Mouse (Mus musculus): ENCODE measurements around the gene Agbl4. TPM values are rescaled to one million over a fixed set of nuclear protein-coding genes. Genes with fewer than 3 reads are reported as not detected.
A peak's percentile ranks its signal among the peaks of the same experiment; 100 is the strongest.

The Agbl4 gene
- polyA plus RNA-seq, 1 experiment from 2014 or later = 0.47 TPM

- ATAC-seq (ENCODE audit: insufficient number of reproducible peaks, low FRiP score, low TSS enrichment, low read depth) = no peak
- no peak overlapping the region for H3K27ac ChIP-seq (replicated peaks; ENCODE audit: low read depth, low read length)
- H3K4me1 ChIP-seq (ENCODE audit: control insufficient read depth, insufficient read depth, low read length) = no peaks in the 10 kb centered on the region
- no peaks in the 10 kb centered on the region for H3K36me3 ChIP-seq (ENCODE audit: control insufficient read depth, insufficient read depth, low read length)
- WGBS = 71% methylated on average over 1 of the region's 1 CpGs
- no peak overlapping the region for H3K4me2 ChIP-seq (ENCODE audit: low read depth, severe bottlenecking)
- no peaks in the 10 kb centered on the region for H3K27me3 ChIP-seq (ENCODE audit: control insufficient read depth, insufficient read depth, low read length)
- H3K9me3 ChIP-seq (ENCODE audit: control insufficient read depth, low read length) = no peaks in the 10 kb centered on the region
- DNase-seq (ENCODE audit: low spot score) = no peak
- H3K9ac ChIP-seq (ENCODE audit: low read length) = no peak overlapping the region
- H3K4me3 ChIP-seq (ENCODE audit: low read depth, low read length) = no peak overlapping the region
Observed at GRCm38 (mm10) chr4:111473014-111473413, 1075.6 kb downstream of the Agbl4 start.

- no peak for ATAC-seq (ENCODE audit: insufficient number of reproducible peaks, low FRiP score, low TSS enrichment, low read depth)
- Histone ChIP-seq H3K27me3 (ENCODE audit: control insufficient read depth, insufficient read depth, low read length) (no peaks in the 10 kb centered on the region), H3K27ac (replicated peaks; ENCODE audit: low read depth, low read length) (no peak overlapping the region), H3K9me3 (ENCODE audit: control insufficient read depth, low read length) (no peaks in the 10 kb centered on the region), H3K36me3 (ENCODE audit: control insufficient read depth, insufficient read depth, low read length) (no peaks in the 10 kb centered on the region), H3K4me1 (ENCODE audit: control insufficient read depth, insufficient read depth, low read length) (no peaks in the 10 kb centered on the region), H3K9ac (ENCODE audit: low read length) (no peak overlapping the region), H3K4me3 (ENCODE audit: low read depth, low read length) (no peak overlapping the region), H3K4me2 (ENCODE audit: low read depth, severe bottlenecking) (no peak overlapping the region)
- WGBS = 79% methylated on average over 10 of the region's 10 CpGs
- no peak for DNase-seq (ENCODE audit: low spot score)
Observed at GRCm38 (mm10) chr4:111475374-111475971, 1078.0 kb downstream of the Agbl4 start.

GRCm38 (mm10) chr4:111477507-111477906 is 1080.0 kb downstream of the Agbl4 start:
- WGBS = 61% methylated on average over 4 of the region's 4 CpGs
- DNase-seq (ENCODE audit: low spot score) = no peak
- Histone ChIP-seq H3K27me3 (ENCODE audit: control insufficient read depth, insufficient read depth, low read length) (no peaks in the 10 kb centered on the region), H3K4me3 (ENCODE audit: low read depth, low read length) (no peak overlapping the region), H3K27ac (replicated peaks; ENCODE audit: low read depth, low read length) (no peak overlapping the region), H3K4me2 (ENCODE audit: low read depth, severe bottlenecking) (no peak overlapping the region), H3K36me3 (ENCODE audit: control insufficient read depth, insufficient read depth, low read length) (no peaks in the 10 kb centered on the region), H3K9me3 (ENCODE audit: control insufficient read depth, low read length) (no peaks in the 10 kb centered on the region), H3K4me1 (ENCODE audit: control insufficient read depth, insufficient read depth, low read length) (no peaks in the 10 kb centered on the region), H3K9ac (ENCODE audit: low read length) (no peak overlapping the region)
- ATAC-seq (ENCODE audit: insufficient number of reproducible peaks, low FRiP score, low TSS enrichment, low read depth) = no peak

GRCm38 (mm10) chr4:111483499-111483898 is 1086.0 kb downstream of the Agbl4 start:
- Histone ChIP-seq H3K4me1 (ENCODE audit: control insufficient read depth, insufficient read depth, low read length) (0 out of 2 replicates have a peak, but pooled peaks cover 6% of the 10 kb centered on the region), H3K27me3 (ENCODE audit: control insufficient read depth, insufficient read depth, low read length) (no peaks in the 10 kb centered on the region), H3K9me3 (ENCODE audit: control insufficient read depth, low read length) (no peaks in the 10 kb centered on the region), H3K4me2 (ENCODE audit: low read depth, severe bottlenecking) (no peak overlapping the region), H3K27ac (replicated peaks; ENCODE audit: low read depth, low read length) (no peak overlapping the region), H3K9ac (ENCODE audit: low read length) (no peak overlapping the region), H3K4me3 (ENCODE audit: low read depth, low read length) (no peak overlapping the region), H3K36me3 (ENCODE audit: control insufficient read depth, insufficient read depth, low read length) (no peaks in the 10 kb centered on the region)
- WGBS = 92% methylated on average over 5 of the region's 5 CpGs
- ATAC-seq (ENCODE audit: insufficient number of reproducible peaks, low FRiP score, low TSS enrichment, low read depth) = no peak
- DNase-seq (ENCODE audit: low spot score) = no peak

GRCm38 (mm10) chr4:111485189-111485588 is 1087.7 kb downstream of the Agbl4 start:
- WGBS = 51% methylated on average over 5 of the region's 5 CpGs
- Histone ChIP-seq H3K27me3 (ENCODE audit: control insufficient read depth, insufficient read depth, low read length) (no peaks in the 10 kb centered on the region), H3K4me1 (ENCODE audit: control insufficient read depth, insufficient read depth, low read length) (0 out of 2 replicates have a peak, but pooled peaks cover 6% of the 10 kb centered on the region), H3K9ac (ENCODE audit: low read length) (no peak overlapping the region), H3K27ac (replicated peaks; ENCODE audit: low read depth, low read length) (no peak overlapping the region), H3K9me3 (ENCODE audit: control insufficient read depth, low read length) (no peaks in the 10 kb centered on the region), H3K4me2 (ENCODE audit: low read depth, severe bottlenecking) (no peak overlapping the region), H3K36me3 (ENCODE audit: control insufficient read depth, insufficient read depth, low read length) (no peaks in the 10 kb centered on the region), H3K4me3 (ENCODE audit: low read depth, low read length) (no peak overlapping the region)
- ATAC-seq (ENCODE audit: insufficient number of reproducible peaks, low FRiP score, low TSS enrichment, low read depth) (no peak), DNase-seq (ENCODE audit: low spot score) (no peak)

GRCm38 (mm10) chr4:111486187-111486586 is 1088.7 kb downstream of the Agbl4 start:
- Histone ChIP-seq H3K36me3 (ENCODE audit: control insufficient read depth, insufficient read depth, low read length) (no peaks in the 10 kb centered on the region), H3K4me2 (ENCODE audit: low read depth, severe bottlenecking) (no peak overlapping the region), H3K4me3 (ENCODE audit: low read depth, low read length) (no peak overlapping the region), H3K4me1 (ENCODE audit: control insufficient read depth, insufficient read depth, low read length) (0 out of 2 replicates have a peak, but pooled peaks cover 6% of the 10 kb centered on the region), H3K9ac (ENCODE audit: low read length) (no peak overlapping the region), H3K9me3 (ENCODE audit: control insufficient read depth, low read length) (no peaks in the 10 kb centered on the region), H3K27me3 (ENCODE audit: control insufficient read depth, insufficient read depth, low read length) (no peaks in the 10 kb centered on the region), H3K27ac (replicated peaks; ENCODE audit: low read depth, low read length) (no peak overlapping the region)
- DNase-seq (ENCODE audit: low spot score) (no peak), ATAC-seq (ENCODE audit: insufficient number of reproducible peaks, low FRiP score, low TSS enrichment, low read depth) (no peak)
- WGBS = 61% methylated on average over 5 of the region's 5 CpGs

GRCm38 (mm10) chr4:111487233-111487843 is 1089.9 kb downstream of the Agbl4 start:
- ATAC-seq (ENCODE audit: insufficient number of reproducible peaks, low FRiP score, low TSS enrichment, low read depth) = peak; percentile 61

GRCm38 (mm10) chr4:111493750-111494404 is 1096.4 kb downstream of the Agbl4 start:
- WGBS = 69% methylated on average over 5 of the region's 5 CpGs
- Histone ChIP-seq H3K4me3 (ENCODE audit: low read depth, low read length) (no peak overlapping the region), H3K9ac (ENCODE audit: low read length) (no peak overlapping the region), H3K36me3 (ENCODE audit: control insufficient read depth, insufficient read depth, low read length) (no peaks in the 10 kb centered on the region), H3K4me1 (ENCODE audit: control insufficient read depth, insufficient read depth, low read length) (no peaks in the 10 kb centered on the region), H3K4me2 (ENCODE audit: low read depth, severe bottlenecking) (no peak overlapping the region), H3K27ac (replicated peaks; ENCODE audit: low read depth, low read length) (no peak overlapping the region), H3K27me3 (ENCODE audit: control insufficient read depth, insufficient read depth, low read length) (no peaks in the 10 kb centered on the region), H3K9me3 (ENCODE audit: control insufficient read depth, low read length) (no peaks in the 10 kb centered on the region)
- DNase-seq (ENCODE audit: low spot score) (no peak), ATAC-seq (ENCODE audit: insufficient number of reproducible peaks, low FRiP score, low TSS enrichment, low read depth) (no peak)

More at GRCm38 (mm10) chr4:111487233-111487843, 1089.9 kb downstream of the Agbl4 start:
- 0 out of 2 replicates have a peak, but pooled peaks cover 6% of the 10 kb centered on the region for H3K4me1 ChIP-seq (ENCODE audit: control insufficient read depth, insufficient read depth, low read length)
- no peak for DNase-seq (ENCODE audit: low spot score)
- H3K9ac ChIP-seq (ENCODE audit: low read length) = no peak overlapping the region
- H3K27ac ChIP-seq (replicated peaks; ENCODE audit: low read depth, low read length) = no peak overlapping the region
- no peak overlapping the region for H3K4me2 ChIP-seq (ENCODE audit: low read depth, severe bottlenecking)
- no peaks in the 10 kb centered on the region for H3K9me3 ChIP-seq (ENCODE audit: control insufficient read depth, low read length)
- H3K4me3 ChIP-seq (ENCODE audit: low read depth, low read length) = no peak overlapping the region
- H3K36me3 ChIP-seq (ENCODE audit: control insufficient read depth, insufficient read depth, low read length) = no peaks in the 10 kb centered on the region
- WGBS = 67% methylated on average over 3 of the region's 4 CpGs
- H3K27me3 ChIP-seq (ENCODE audit: control insufficient read depth, insufficient read depth, low read length) = no peaks in the 10 kb centered on the region
